Mouse (Mus musculus): ENCODE data around the gene Ap3d1. TPM values are rescaled to one million over a fixed set of nuclear protein-coding genes. Genes with fewer than 3 reads are reported as not detected.
A peak's percentile ranks its signal among the peaks of the same experiment; 100 is the strongest.

Ap3d1 gene
- polyA plus RNA-seq, 2 experiments = 20.1 to 26.2 TPM

- Histone ChIP-seq H3K4me3 (ENCODE audit: insufficient read depth in 1 of 2, low read depth in 2 of 2, low read length in 2 of 2) (no peak overlapping the region), H3K9ac (replicated peaks) (no peak overlapping the region), H3K27me3 (ENCODE audit: control insufficient read depth, insufficient read depth, low read length) (no peaks in the 10 kb centered on the region), H3K9me3 (ENCODE audit: control insufficient read depth, low read length) (no peaks in the 10 kb centered on the region), H3K27ac (no peak overlapping the region), H3K4me2 (ENCODE audit: low read depth) (no peak overlapping the region), H3K4me1 (replicated peaks; ENCODE audit: control insufficient read depth in 2 of 2, insufficient read depth in 2 of 2, low read length in 1 of 2) (peaks cover 3 to 9% of the 10 kb centered on the region in 2 experiments; a peak in 3 of 4 replicates), H3K36me3 (replicated peaks; ENCODE audit: control insufficient read depth, insufficient read depth, low read depth) (peaks cover 73% of the 10 kb centered on the region)
- DNase-seq (ENCODE audit: low read depth in 3 of 3, low spot score in 3 of 3) (no peak), ATAC-seq (ENCODE audit: insufficient read depth) (no peak)
- 82% methylated on average over 6 of the region's 6 CpGs for WGBS (ENCODE audit: insufficient replicate concordance)
- TF ChIP-seq CTCF (IDR thresholded peaks at IDR 0.05; ENCODE audit: low read depth) (no peak), EP300 (IDR thresholded peaks at IDR 0.05; ENCODE audit: low read depth) (no peak)
Observed at GRCm38 (mm10) chr10:80776358-80776869, 34.4 kb upstream of the Ap3d1 start.

- WGBS (ENCODE audit: insufficient replicate concordance) = 81% methylated on average over 4 of the region's 4 CpGs
- DNase-seq (ENCODE audit: low read depth in 3 of 3, low spot score in 3 of 3) = no peak
- H3K36me3 ChIP-seq (replicated peaks; ENCODE audit: control insufficient read depth, insufficient read depth, low read depth) = peaks cover 73% of the 10 kb centered on the region
Observed at GRCm38 (mm10) chr10:80775731-80776130, 33.7 kb upstream of the Ap3d1 start.

GRCm38 (mm10) chr10:80774981-80775380 lies 32.9 kb upstream of the Ap3d1 start:
- H3K4me3 ChIP-seq (ENCODE audit: insufficient read depth in 1 of 2, low read depth in 2 of 2, low read length in 2 of 2) = no peak overlapping the region
- 72% methylated on average over 4 of the region's 4 CpGs for WGBS (ENCODE audit: insufficient replicate concordance)
- TF ChIP-seq CTCF (IDR thresholded peaks at IDR 0.05; ENCODE audit: low read depth) (no peak), EP300 (IDR thresholded peaks at IDR 0.05; ENCODE audit: low read depth) (no peak)
- H3K4me2 ChIP-seq (ENCODE audit: low read depth) = no peak overlapping the region
- H3K27me3 ChIP-seq (ENCODE audit: control insufficient read depth, insufficient read depth, low read length) = no peaks in the 10 kb centered on the region
- no peaks in the 10 kb centered on the region for H3K9me3 ChIP-seq (ENCODE audit: control insufficient read depth, low read length)
- peaks cover 75% of the 10 kb centered on the region for H3K36me3 ChIP-seq (replicated peaks; ENCODE audit: control insufficient read depth, insufficient read depth, low read depth)
- H3K4me1 ChIP-seq (replicated peaks; ENCODE audit: control insufficient read depth in 2 of 2, insufficient read depth in 2 of 2, low read length in 1 of 2) = peaks cover 3 to 11% of the 10 kb centered on the region in 2 experiments; a peak in 3 of 4 replicates
- DNase-seq (ENCODE audit: low read depth in 3 of 3, low spot score in 3 of 3) (no peak), ATAC-seq (ENCODE audit: insufficient read depth) (peak; percentile 16; the same call in 1 of the 2 replicates)
- no peak overlapping the region for H3K27ac ChIP-seq
- H3K9ac ChIP-seq (replicated peaks) = no peak overlapping the region

More at GRCm38 (mm10) chr10:80775731-80776130, 33.7 kb upstream of the Ap3d1 start:
- peaks cover 3 to 9% of the 10 kb centered on the region in 2 experiments; a peak in 3 of 4 replicates for H3K4me1 ChIP-seq (replicated peaks; ENCODE audit: control insufficient read depth in 2 of 2, insufficient read depth in 2 of 2, low read length in 1 of 2)
- H3K27me3 ChIP-seq (ENCODE audit: control insufficient read depth, insufficient read depth, low read length) = no peaks in the 10 kb centered on the region
- ATAC-seq (ENCODE audit: insufficient read depth) = no peak
- no peak overlapping the region for H3K9ac ChIP-seq (replicated peaks)
- no peak overlapping the region for H3K4me3 ChIP-seq (ENCODE audit: insufficient read depth in 1 of 2, low read depth in 2 of 2, low read length in 2 of 2)
- H3K27ac ChIP-seq = no peak overlapping the region
- no peaks in the 10 kb centered on the region for H3K9me3 ChIP-seq (ENCODE audit: control insufficient read depth, low read length)
- no peak for TF ChIP-seq CTCF (IDR thresholded peaks at IDR 0.05; ENCODE audit: low read depth)
- no peak overlapping the region for H3K4me2 ChIP-seq (ENCODE audit: low read depth)

- 28% methylated on average over 2 of the region's 2 CpGs for WGBS (ENCODE audit: insufficient replicate concordance)
- TF ChIP-seq CTCF (IDR thresholded peaks at IDR 0.05; ENCODE audit: low read depth) (peak; percentile 98), EP300 (IDR thresholded peaks at IDR 0.05; ENCODE audit: low read depth) (peak; percentile 36; the same call in 1 of the 2 replicates)
- no peak overlapping the region for H3K4me3 ChIP-seq (ENCODE audit: insufficient read depth in 1 of 2, low read depth in 2 of 2, low read length in 2 of 2)
- H3K4me1 ChIP-seq (replicated peaks; ENCODE audit: control insufficient read depth in 2 of 2, insufficient read depth in 2 of 2, low read length in 1 of 2) = peaks cover 3 to 11% of the 10 kb centered on the region in 2 experiments; a peak in 3 of 4 replicates
- H3K27ac ChIP-seq = no peak overlapping the region
- no peak overlapping the region for H3K4me2 ChIP-seq (ENCODE audit: low read depth)
- ATAC-seq (ENCODE audit: insufficient read depth) (peak; percentile 83), DNase-seq (ENCODE audit: low read depth in 3 of 3, low spot score in 3 of 3) (peak; percentile 51 to 59 (median 58))
- H3K36me3 ChIP-seq (replicated peaks; ENCODE audit: control insufficient read depth, insufficient read depth, low read depth) = peaks cover 74% of the 10 kb centered on the region
- H3K9me3 ChIP-seq (ENCODE audit: control insufficient read depth, low read length) = no peaks in the 10 kb centered on the region
- H3K27me3 ChIP-seq (ENCODE audit: control insufficient read depth, insufficient read depth, low read length) = no peaks in the 10 kb centered on the region
- H3K9ac ChIP-seq (replicated peaks) = no peak overlapping the region
Observed at GRCm38 (mm10) chr10:80774549-80774948, 32.5 kb upstream of the Ap3d1 start.

GRCm38 (mm10) chr10:80773816-80774215 lies 31.8 kb upstream of the Ap3d1 start:
- Histone ChIP-seq H3K9ac (replicated peaks) (no peak overlapping the region), H3K27ac (no peak overlapping the region), H3K4me1 (replicated peaks; ENCODE audit: control insufficient read depth in 2 of 2, insufficient read depth in 2 of 2, low read length in 1 of 2) (peaks cover 3 to 11% of the 10 kb centered on the region in 2 experiments; a peak in 3 of 4 replicates), H3K4me2 (ENCODE audit: low read depth) (no peak overlapping the region), H3K9me3 (ENCODE audit: control insufficient read depth, low read length) (no peaks in the 10 kb centered on the region), H3K27me3 (ENCODE audit: control insufficient read depth, insufficient read depth, low read length) (no peaks in the 10 kb centered on the region), H3K36me3 (replicated peaks; ENCODE audit: control insufficient read depth, insufficient read depth, low read depth) (peaks cover 70% of the 10 kb centered on the region), H3K4me3 (ENCODE audit: insufficient read depth in 1 of 2, low read depth in 2 of 2, low read length in 2 of 2) (no peak overlapping the region)
- ATAC-seq (ENCODE audit: insufficient read depth) (no peak), DNase-seq (ENCODE audit: low read depth in 3 of 3, low spot score in 3 of 3) (no peak)
- WGBS (ENCODE audit: insufficient replicate concordance) = 79% methylated on average over 5 of the region's 5 CpGs
- no peak for TF ChIP-seq CTCF (IDR thresholded peaks at IDR 0.05; ENCODE audit: low read depth)
